Mouse (Mus musculus) heart, adult 8-10 months (tissue): ENCODE measurements around the gene Trim46. TPM values are rescaled to one million over a fixed set of nuclear protein-coding genes. Genes with fewer than 3 reads are reported as not detected.

Source experiments
- microRNA-seq: library from miRNA; unstranded; fragments of <30 nt; microRNA quantifications from one replicate; pipeline ENCODE4 v1.2.0, GENCODE M21; 2022
- total RNA-seq, 4 experiments: library from RNA; stranded (reverse); gene quantifications; 2 replicates each; pipeline ENCODE4 v1.2.4; 2022

Gene Trim46
- total RNA-seq, 4 experiments from 2014 or later: 0.34 to 0.87 (median 0.83) TPM

Small RNA genes lying within 50 kb of the gene (microRNA-seq; reads per million reads assigned to microRNA genes)
- gene Mir92b: 36.4 reads per million, percentile 45 among the genes with 10 or more reads in this experiment

Other genes with a start within 250 kb of the Trim46 start
- 10 to 100 TPM; 24.4 to 29.1 (median 28.5) TPM for gene Rusc1, start 153.0 kb downstream of the Trim46 start, total RNA-seq
- not detected for gene Gm43738, start 145.2 kb downstream of the Trim46 start, total RNA-seq
- 10 to 100 TPM; 20.8 to 23.2 (median 22.3) TPM for gene Fdps, start 144.3 kb downstream of the Trim46 start, total RNA-seq
- not detected for gene Pklr, start 110.2 kb downstream of the Trim46 start, total RNA-seq
- under 1 TPM in 3 of 4 experiments, not detected in 1; 0.12 to 0.75 (median 0.72) TPM for gene Hcn3, start 86.1 kb downstream of the Trim46 start, total RNA-seq
- gene Clk2, start 81.5 kb downstream of the Trim46 start, total RNA-seq: 10 to 100 TPM; 14.6 to 19.3 (median 17.2) TPM
- gene Scamp3, start 68.8 kb downstream of the Trim46 start, total RNA-seq: 10 to 100 TPM; 49.4 to 57.8 (median 53.3) TPM
- gene Fam189b, start 63.2 kb downstream of the Trim46 start, total RNA-seq: 1 to 10 TPM; 2.6 to 4.8 (median 4.3) TPM
- 10 to 100 TPM; 17.0 to 19.8 (median 17.9) TPM for gene Gba, start 43.4 kb downstream of the Trim46 start, total RNA-seq
- gene Thbs3, start 31.1 kb downstream of the Trim46 start, total RNA-seq: 1 to 10 TPM; 3.2 to 9.8 (median 4.0) TPM
- gene Mtx1, start 19.2 kb downstream of the Trim46 start, total RNA-seq: 10 to 100 TPM; 56.4 to 63.5 (median 59.5) TPM
- under 1 TPM in 3 of 4 experiments, not detected in 1; 0.13 to 0.63 (median 0.49) TPM for gene Muc1, start 17.3 kb downstream of the Trim46 start, total RNA-seq
- 100 to 1,000 TPM in 1 of 4 experiments, 10 to 100 TPM in 3; 87.0 to 108 (median 89.4) TPM for gene Krtcap2, start 343 bp downstream of the Trim46 start, total RNA-seq
- gene Dpm3, start 13.0 kb upstream of the Trim46 start, total RNA-seq: 10 to 100 TPM; 49.1 to 65.7 (median 53.6) TPM
- gene Slc50a1, start 24.3 kb upstream of the Trim46 start, total RNA-seq: 10 to 100 TPM; 16.6 to 27.0 (median 21.0) TPM
- 10 to 100 TPM; 28.2 to 36.1 (median 32.6) TPM for gene Efna1, start 34.8 kb upstream of the Trim46 start, total RNA-seq
- under 1 TPM in 1 of 4 experiments, not detected in 3; 0.11 TPM for gene Efna3, start 76.7 kb upstream of the Trim46 start, total RNA-seq
- gene Efna4, start 91.7 kb upstream of the Trim46 start, total RNA-seq: under 1 TPM in 3 of 4 experiments, not detected in 1; 0.19 to 0.34 (median 0.27) TPM
- gene Adam15, start 103.7 kb upstream of the Trim46 start, total RNA-seq: 10 to 100 TPM; 43.3 to 52.5 (median 48.6) TPM
- not detected for gene Dcst2, start 115.7 kb upstream of the Trim46 start, total RNA-seq
- gene Dcst1, start 118.9 kb upstream of the Trim46 start, total RNA-seq: not detected
- 10 to 100 TPM; 19.6 to 23.2 (median 22.9) TPM for gene Zbtb7b, start 148.5 kb upstream of the Trim46 start, total RNA-seq
- gene Lenep, start 156.5 kb upstream of the Trim46 start, total RNA-seq: 1 to 10 TPM in 2 of 4 experiments, under 1 TPM in 1, not detected in 1; 0.75 to 1.5 (median 1.2) TPM
- 10 to 100 TPM; 55.5 to 71.8 (median 67.9) TPM for gene Flad1, start 165.6 kb upstream of the Trim46 start, total RNA-seq
- 1 to 10 TPM; 3.8 to 5.4 (median 4.2) TPM for gene Cks1b, start 172.1 kb upstream of the Trim46 start, total RNA-seq
- gene Shc1, start 172.1 kb upstream of the Trim46 start, total RNA-seq: 10 to 100 TPM; 33.3 to 37.7 (median 36.5) TPM
- 10 to 100 TPM; 13.3 to 17.9 (median 14.9) TPM for gene Pygo2, start 183.9 kb upstream of the Trim46 start, total RNA-seq
- gene Pbxip1, start 190.4 kb upstream of the Trim46 start, total RNA-seq: 10 to 100 TPM; 67.8 to 74.7 (median 71.2) TPM
- 1 to 10 TPM; 5.5 to 8.6 (median 7.5) TPM for gene Pmvk, start 208.2 kb upstream of the Trim46 start, total RNA-seq